Mouse (Mus musculus): ENCODE data around the gene Ankrd33b. TPM values are rescaled to one million over a fixed set of nuclear protein-coding genes. Genes with fewer than 3 reads are reported as not detected.

Ankrd33b gene
- polyA plus RNA-seq, 1 experiment from 2014 or later = 1.8 TPM

GRCm38 (mm10) chr15:31281830-31282229 is 85.7 kb downstream of the Ankrd33b start:
- no peak overlapping the region for H3K9ac ChIP-seq (replicated peaks)
- no peak overlapping the region for H3K4me3 ChIP-seq (ENCODE audit: low read depth, low read length)
- ATAC-seq (no peak; the same call in 1 of the 2 replicates), DNase-seq (no peak)
- no peaks in the 10 kb centered on the region for H3K9me3 ChIP-seq (ENCODE audit: low read length)
- H3K27me3 ChIP-seq (ENCODE audit: insufficient read depth, low read length) = no peaks in the 10 kb centered on the region
- H3K27ac ChIP-seq (ENCODE audit: low read depth) = no peak overlapping the region
- no peaks in the 10 kb centered on the region for H3K36me3 ChIP-seq (replicated peaks; ENCODE audit: insufficient read depth, low read length)
- WGBS (ENCODE audit: insufficient replicate concordance) = 55% methylated on average over 13 of the region's 13 CpGs
- H3K4me1 ChIP-seq (ENCODE audit: insufficient read depth) = peaks cover 8% of the 10 kb centered on the region
- no peak overlapping the region for H3K4me2 ChIP-seq (ENCODE audit: low read depth, low read length)
- TF ChIP-seq CTCF (IDR thresholded peaks at IDR 0.05; ENCODE audit: low read depth) (no peak), EP300 (IDR thresholded peaks at IDR 0.05; ENCODE audit: low read depth) (no peak)

DNA sequence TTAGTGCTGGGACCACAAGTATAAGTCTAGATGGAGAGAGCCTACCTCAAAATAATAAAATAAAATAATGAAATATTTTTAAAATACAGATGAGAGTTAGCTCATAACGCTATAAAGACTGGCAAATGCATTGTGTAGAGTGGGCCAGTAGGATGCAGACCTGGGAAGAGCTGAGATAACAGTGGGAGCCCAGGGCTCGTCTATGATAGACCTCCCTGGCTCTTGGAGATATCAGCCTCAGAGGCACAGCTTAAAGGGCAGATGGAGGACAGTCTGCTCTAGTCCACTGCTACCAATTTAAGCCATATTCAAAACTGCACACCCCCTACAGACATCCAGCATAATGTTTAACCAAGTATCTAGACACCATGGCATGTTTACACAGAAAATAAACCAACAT is 86.8 kb downstream of the Ankrd33b start:
- ATAC-seq (no peak), DNase-seq (no peak)
- H3K9ac ChIP-seq (replicated peaks) = no peak overlapping the region
- no peaks in the 10 kb centered on the region for H3K36me3 ChIP-seq (replicated peaks; ENCODE audit: insufficient read depth, low read length)
- peaks cover 8% of the 10 kb centered on the region for H3K4me1 ChIP-seq (ENCODE audit: insufficient read depth)
- no peak overlapping the region for H3K27ac ChIP-seq (ENCODE audit: low read depth)
- TF ChIP-seq EP300 (IDR thresholded peaks at IDR 0.05; ENCODE audit: low read depth) (no peak), CTCF (IDR thresholded peaks at IDR 0.05; ENCODE audit: low read depth) (no peak)
- no peaks in the 10 kb centered on the region for H3K27me3 ChIP-seq (ENCODE audit: insufficient read depth, low read length)
- H3K4me2 ChIP-seq (ENCODE audit: low read depth, low read length) = no peak overlapping the region
- H3K9me3 ChIP-seq (ENCODE audit: low read length) = no peaks in the 10 kb centered on the region
- WGBS (ENCODE audit: insufficient replicate concordance) = 40% methylated on average over 2 of the region's 2 CpGs
- no peak overlapping the region for H3K4me3 ChIP-seq (ENCODE audit: low read depth, low read length)

DNA sequence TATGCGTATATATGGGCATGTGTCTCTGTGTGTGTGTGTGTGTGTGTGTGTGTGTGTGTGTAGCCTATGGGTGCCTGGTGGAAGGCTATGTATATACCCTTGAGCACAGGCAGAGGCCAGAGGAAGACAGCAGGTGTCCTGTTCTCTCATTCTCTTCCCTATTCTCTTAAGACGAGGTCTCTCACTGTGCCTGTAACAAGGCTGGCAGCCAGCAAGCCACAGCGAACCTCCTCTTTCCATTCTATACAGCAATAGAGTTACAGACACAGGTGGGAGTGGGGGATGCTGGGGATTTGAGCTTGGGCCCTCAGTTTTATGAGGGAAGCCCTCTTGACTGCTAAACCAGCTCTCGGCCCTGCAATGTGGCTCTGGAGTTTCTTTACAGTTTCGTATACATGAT is 87.5 kb downstream of the Ankrd33b start:
- Histone ChIP-seq H3K36me3 (replicated peaks; ENCODE audit: insufficient read depth, low read length) (no peaks in the 10 kb centered on the region), H3K9ac (replicated peaks) (no peak overlapping the region), H3K27me3 (ENCODE audit: insufficient read depth, low read length) (no peaks in the 10 kb centered on the region), H3K4me2 (ENCODE audit: low read depth, low read length) (no peak overlapping the region), H3K4me1 (ENCODE audit: insufficient read depth) (peaks cover 8% of the 10 kb centered on the region), H3K27ac (ENCODE audit: low read depth) (no peak overlapping the region), H3K4me3 (ENCODE audit: low read depth, low read length) (no peak overlapping the region), H3K9me3 (ENCODE audit: low read length) (no peaks in the 10 kb centered on the region)
- WGBS (ENCODE audit: insufficient replicate concordance) = 70% methylated on average over 5 of the region's 5 CpGs
- TF ChIP-seq EP300 (IDR thresholded peaks at IDR 0.05; ENCODE audit: low read depth) = no peak
- no peak for TF ChIP-seq CTCF (IDR thresholded peaks at IDR 0.05; ENCODE audit: low read depth)
- ATAC-seq (no peak), DNase-seq (no peak)

- TF ChIP-seq EP300 (IDR thresholded peaks at IDR 0.05; ENCODE audit: low read depth) (no peak), CTCF (IDR thresholded peaks at IDR 0.05; ENCODE audit: low read depth) (no peak)
Measured at GRCm38 (mm10) chr15:31279577-31280004, 87.9 kb downstream of the Ankrd33b start.

GRCm38 (mm10) chr15:31279120-31279519 is 88.4 kb downstream of the Ankrd33b start:
- DNase-seq = no peak
- TF ChIP-seq CTCF (IDR thresholded peaks at IDR 0.05; ENCODE audit: low read depth) (no peak), EP300 (IDR thresholded peaks at IDR 0.05; ENCODE audit: low read depth) (no peak)
- Histone ChIP-seq H3K27ac (ENCODE audit: low read depth) (no peak overlapping the region), H3K9ac (replicated peaks) (no peak overlapping the region), H3K4me1 (ENCODE audit: insufficient read depth) (peaks cover 8% of the 10 kb centered on the region), H3K4me2 (ENCODE audit: low read depth, low read length) (no peak overlapping the region), H3K36me3 (replicated peaks; ENCODE audit: insufficient read depth, low read length) (peaks cover 6% of the 10 kb centered on the region; the same call in 1 of the 2 replicates), H3K9me3 (ENCODE audit: low read length) (no peaks in the 10 kb centered on the region), H3K4me3 (ENCODE audit: low read depth, low read length) (no peak overlapping the region), H3K27me3 (ENCODE audit: insufficient read depth, low read length) (no peaks in the 10 kb centered on the region)
- no peak for ATAC-seq
- 60% methylated on average over 2 of the region's 2 CpGs for WGBS (ENCODE audit: insufficient replicate concordance)

More at GRCm38 (mm10) chr15:31279577-31280004, 87.9 kb downstream of the Ankrd33b start:
- ATAC-seq (peak; percentile 68), DNase-seq (no peak)
- H3K27me3 ChIP-seq (ENCODE audit: insufficient read depth, low read length) = no peaks in the 10 kb centered on the region
- H3K4me1 ChIP-seq (ENCODE audit: insufficient read depth) = peaks cover 8% of the 10 kb centered on the region
- 62% methylated on average over 6 of the region's 6 CpGs for WGBS (ENCODE audit: insufficient replicate concordance)
- no peak overlapping the region for H3K4me2 ChIP-seq (ENCODE audit: low read depth, low read length)
- no peak overlapping the region for H3K27ac ChIP-seq (ENCODE audit: low read depth)
- no peaks in the 10 kb centered on the region for H3K9me3 ChIP-seq (ENCODE audit: low read length)
- H3K4me3 ChIP-seq (ENCODE audit: low read depth, low read length) = no peak overlapping the region
- no peak overlapping the region for H3K9ac ChIP-seq (replicated peaks)
- H3K36me3 ChIP-seq (replicated peaks; ENCODE audit: insufficient read depth, low read length) = 0 out of 2 replicates have a peak, but pooled peaks cover 3% of the 10 kb centered on the region

DNA sequence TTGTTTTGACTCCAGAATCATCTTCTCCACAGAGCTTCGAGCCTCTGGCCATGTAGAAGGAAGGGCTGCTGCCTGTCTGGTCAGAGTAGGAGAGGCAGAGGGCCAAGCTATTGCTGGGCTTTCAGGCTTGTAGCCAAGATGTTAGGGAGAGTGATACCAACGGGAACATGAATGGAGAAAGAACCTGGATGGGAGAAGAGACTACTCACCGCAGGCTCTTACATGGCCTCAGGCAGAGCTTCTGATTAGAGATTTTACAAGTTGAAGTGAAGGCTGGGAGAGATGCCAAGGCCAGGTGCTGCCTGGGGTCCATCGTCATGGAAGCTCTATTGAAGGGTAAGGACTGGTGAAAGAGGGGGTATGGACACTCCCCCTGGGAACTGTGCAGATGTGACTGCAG is 89.4 kb downstream of the Ankrd33b start:
- TF ChIP-seq CTCF (IDR thresholded peaks at IDR 0.05; ENCODE audit: low read depth) (no peak), EP300 (IDR thresholded peaks at IDR 0.05; ENCODE audit: low read depth) (no peak)
- H3K36me3 ChIP-seq (replicated peaks; ENCODE audit: insufficient read depth, low read length) = peaks cover 16% of the 10 kb centered on the region
- ATAC-seq = no peak
- no peak overlapping the region for H3K4me3 ChIP-seq (ENCODE audit: low read depth, low read length)
- H3K4me1 ChIP-seq (ENCODE audit: insufficient read depth) = peaks cover 8% of the 10 kb centered on the region
- no peaks in the 10 kb centered on the region for H3K27me3 ChIP-seq (ENCODE audit: insufficient read depth, low read length)
- H3K27ac ChIP-seq (ENCODE audit: low read depth) = no peak overlapping the region
- H3K9ac ChIP-seq (replicated peaks) = no peak overlapping the region
- no peak overlapping the region for H3K4me2 ChIP-seq (ENCODE audit: low read depth, low read length)
- no peak for DNase-seq
- WGBS (ENCODE audit: insufficient replicate concordance) = 63% methylated on average over 4 of the region's 4 CpGs
- H3K9me3 ChIP-seq (ENCODE audit: low read length) = no peaks in the 10 kb centered on the region

DNA sequence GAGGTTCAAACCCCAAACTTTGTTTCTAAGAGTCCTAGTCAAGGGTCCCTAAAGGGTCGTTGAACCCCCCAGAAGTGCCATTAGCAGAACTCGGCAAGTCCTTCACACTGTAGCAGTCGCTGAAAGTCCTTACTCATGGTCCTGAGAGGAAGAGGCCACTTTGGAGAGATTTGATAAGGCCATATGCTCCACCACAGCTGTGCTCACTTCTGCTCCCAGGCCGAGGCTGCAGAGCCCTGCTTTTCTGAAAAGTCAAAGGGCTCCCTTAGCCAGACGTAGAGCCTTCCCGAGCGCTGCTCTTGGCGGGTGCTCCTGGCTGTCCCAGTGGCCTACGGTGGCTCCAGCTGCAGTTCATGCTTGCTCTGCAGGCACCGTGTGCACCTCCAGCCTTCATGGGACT is 94.0 kb downstream of the Ankrd33b start:
- H3K9me3 ChIP-seq (ENCODE audit: low read length) = no peaks in the 10 kb centered on the region
- ATAC-seq = no peak
- no peak overlapping the region for H3K27ac ChIP-seq (ENCODE audit: low read depth)
- H3K4me2 ChIP-seq (ENCODE audit: low read depth, low read length) = no peak overlapping the region
- H3K9ac ChIP-seq (replicated peaks) = no peak overlapping the region
- no peak overlapping the region for H3K4me3 ChIP-seq (ENCODE audit: low read depth, low read length)
- no peak for DNase-seq
- H3K4me1 ChIP-seq (ENCODE audit: insufficient read depth) = no peaks in the 10 kb centered on the region
- peaks cover 27% of the 10 kb centered on the region for H3K36me3 ChIP-seq (replicated peaks; ENCODE audit: insufficient read depth, low read length)
- TF ChIP-seq CTCF (IDR thresholded peaks at IDR 0.05; ENCODE audit: low read depth) (no peak), EP300 (IDR thresholded peaks at IDR 0.05; ENCODE audit: low read depth) (no peak)
- H3K27me3 ChIP-seq (ENCODE audit: insufficient read depth, low read length) = no peaks in the 10 kb centered on the region
- WGBS (ENCODE audit: insufficient replicate concordance) = 40% methylated on average over 10 of the region's 10 CpGs

Measured in liver, postnatal 0 days (tissue).